Mouse (Mus musculus) embryonic facial prominence, embryonic 12.5 days (tissue): Measurements from ENCODE around the gene Crisp2. TPM values are rescaled to one million over a fixed set of nuclear protein-coding genes. Genes with fewer than 3 reads are reported as not detected.

Source experiments
- ATAC-seq: fragments of 200-750 bp; cut with Nextera tagmentation; 2 replicates; pipeline ENCODE4 v1.8.0; 2017; ENCODE audit not compliant: insufficient number of reproducible peaks, insufficient read depth, low FRiP score, low TSS enrichment
- H3K27ac ChIP-seq: fragments of 300-500 bp; sonication (generic); 2 replicates; pipeline ENCODE4 v1.5.1; 2016; ENCODE audit warnings: mild to moderate bottlenecking
- H3K27me3 ChIP-seq: fragments of 300-500 bp; sonication (generic); 2 replicates; pipeline ENCODE4 v1.6.1; 2016; ENCODE audit warnings: mild to moderate bottlenecking, moderate library complexity
- H3K36me3 ChIP-seq: fragments of 300-500 bp; sonication (generic); 2 replicates; pipeline ENCODE4 v1.6.1; 2016; ENCODE audit warnings: mild to moderate bottlenecking
- H3K4me1 ChIP-seq: fragments of 300-500 bp; sonication (generic); 2 replicates; pipeline ENCODE4 v1.6.1; 2016
- H3K4me2 ChIP-seq: fragments of 300-500 bp; sonication (generic); replicated peaks from 2 replicates; pipeline ENCODE4 v1.6.1; 2016; ENCODE audit warnings: mild to moderate bottlenecking, moderate library complexity
- H3K4me3 ChIP-seq: fragments of 300-500 bp; sonication (generic); 2 replicates; pipeline ENCODE4 v1.5.1; 2016; ENCODE audit warnings: mild to moderate bottlenecking
- H3K9ac ChIP-seq: fragments of 300-500 bp; sonication (generic); 2 replicates; pipeline ENCODE4 v1.6.1; 2016; ENCODE audit warnings: mild to moderate bottlenecking, moderate library complexity
- H3K9me3 ChIP-seq: fragments of 300-500 bp; sonication (generic); 2 replicates; pipeline ENCODE4 v1.6.1; 2016; ENCODE audit warnings: mild to moderate bottlenecking, moderate library complexity
- WGBS: fragments of 180-500 bp; shearing (Covaris S2); methylation state at CpG from one replicate; pipeline ENCODE4 v1.1.7; 2016; 5-methylcytosine and 5-hydroxymethylcytosine counted together
- polyA plus RNA-seq: library from polyadenylated mRNA; unstranded; fragments of >200 nt; fragmentation: Nextera tagmentation; extraction: Ambion mirVana; gene quantifications from 2 replicates; pipeline ENCODE4 v1.2.1, GENCODE M21; 2016

Gene Crisp2
- polyA plus RNA-seq = 0.12 TPM in 1 of 2 replicates, not detected in the other

GRCm38 (mm10) chr17:40806953-40807572, at the start of gene Crisp2:
Gene Crisp2 (minus strand): TSS chr17:40807003.
- H3K36me3 ChIP-seq = no peaks in the 10 kb centered on the region
- no peak for ATAC-seq
- 50% methylated on average over 2 of the region's 2 CpGs for WGBS
- no peak within 1 kb of the TSS for H3K27ac ChIP-seq
- H3K4me1 ChIP-seq = no peaks in the 10 kb centered on the region
- no peak within 1 kb of the TSS for H3K9ac ChIP-seq
- H3K4me3 ChIP-seq = no peak within 1 kb of the TSS
- H3K27me3 ChIP-seq = no peaks in the 10 kb centered on the region
- H3K4me2 ChIP-seq = no peak within 1 kb of the TSS
- no peaks in the 10 kb centered on the region for H3K9me3 ChIP-seq

- H3K4me1 ChIP-seq = no peaks in the 10 kb centered on the region
- H3K36me3 ChIP-seq = no peaks in the 10 kb centered on the region
- H3K4me2 ChIP-seq = no peak overlapping the region
- no peaks in the 10 kb centered on the region for H3K27me3 ChIP-seq
- H3K4me3 ChIP-seq = no peak overlapping the region
- ATAC-seq = no peak
- no peak overlapping the region for H3K9ac ChIP-seq
- H3K27ac ChIP-seq = no peak overlapping the region
- no peaks in the 10 kb centered on the region for H3K9me3 ChIP-seq
Measured at GRCm38 (mm10) chr17:40855065-40855464, 48.3 kb upstream of the Crisp2 start.

GRCm38 (mm10) chr17:40837308-40837707, 30.5 kb upstream of the Crisp2 start:
- Histone ChIP-seq H3K9ac (no peak overlapping the region), H3K27ac (no peak overlapping the region), H3K4me2 (no peak overlapping the region), H3K4me3 (no peak overlapping the region), H3K9me3 (no peaks in the 10 kb centered on the region), H3K27me3 (no peaks in the 10 kb centered on the region), H3K36me3 (no peaks in the 10 kb centered on the region), H3K4me1 (no peaks in the 10 kb centered on the region)
- ATAC-seq = no peak

GRCm38 (mm10) chr17:40831870-40832269, 25.1 kb upstream of the Crisp2 start:
- H3K27me3 ChIP-seq = no peaks in the 10 kb centered on the region
- no peak overlapping the region for H3K9ac ChIP-seq
- H3K9me3 ChIP-seq = no peaks in the 10 kb centered on the region
- no peak overlapping the region for H3K27ac ChIP-seq
- H3K4me1 ChIP-seq = no peaks in the 10 kb centered on the region
- no peak for ATAC-seq
- 52% methylated on average over 2 of the region's 2 CpGs for WGBS
- H3K4me3 ChIP-seq = no peak overlapping the region
- H3K36me3 ChIP-seq = no peaks in the 10 kb centered on the region
- no peak overlapping the region for H3K4me2 ChIP-seq

GRCm38 (mm10) chr17:40824549-40824948, 17.7 kb upstream of the Crisp2 start:
- WGBS = 55% methylated on average over 8 of the region's 8 CpGs
- H3K4me1 ChIP-seq = no peaks in the 10 kb centered on the region
- H3K9ac ChIP-seq = no peak overlapping the region

GRCm38 (mm10) chr17:40823817-40824216, 17.0 kb upstream of the Crisp2 start:
- Histone ChIP-seq H3K4me3 (no peak overlapping the region), H3K4me2 (no peak overlapping the region), H3K36me3 (no peaks in the 10 kb centered on the region), H3K9me3 (no peaks in the 10 kb centered on the region), H3K27ac (no peak overlapping the region), H3K4me1 (no peaks in the 10 kb centered on the region), H3K27me3 (no peaks in the 10 kb centered on the region), H3K9ac (no peak overlapping the region)
- ATAC-seq = no peak
- 29% methylated on average over 4 of the region's 4 CpGs for WGBS

More at GRCm38 (mm10) chr17:40824549-40824948, 17.7 kb upstream of the Crisp2 start:
- no peak overlapping the region for H3K4me2 ChIP-seq
- H3K36me3 ChIP-seq = no peaks in the 10 kb centered on the region
- ATAC-seq = no peak
- H3K27me3 ChIP-seq = no peaks in the 10 kb centered on the region
- no peak overlapping the region for H3K27ac ChIP-seq
- H3K4me3 ChIP-seq = no peak overlapping the region
- no peaks in the 10 kb centered on the region for H3K9me3 ChIP-seq

- H3K4me3 ChIP-seq = no peak overlapping the region
- no peak overlapping the region for H3K9ac ChIP-seq
- no peaks in the 10 kb centered on the region for H3K9me3 ChIP-seq
- ATAC-seq = no peak
- WGBS = 70% methylated on average over 9 of the region's 9 CpGs
- no peak overlapping the region for H3K4me2 ChIP-seq
- no peak overlapping the region for H3K27ac ChIP-seq
- H3K4me1 ChIP-seq = no peaks in the 10 kb centered on the region
- no peaks in the 10 kb centered on the region for H3K36me3 ChIP-seq
- no peaks in the 10 kb centered on the region for H3K27me3 ChIP-seq
Measured at GRCm38 (mm10) chr17:40821477-40821876, 14.7 kb upstream of the Crisp2 start.

GRCm38 (mm10) chr17:40817340-40817943, 10.6 kb upstream of the Crisp2 start:
- 72% methylated on average over 4 of the region's 4 CpGs for WGBS
- ATAC-seq = no peak
- H3K27ac ChIP-seq = no peak overlapping the region

GRCm38 (mm10) chr17:40812259-40812658, 5.5 kb upstream of the Crisp2 start:
- Histone ChIP-seq H3K27ac (no peak overlapping the region), H3K4me2 (no peak overlapping the region), H3K27me3 (no peaks in the 10 kb centered on the region), H3K9me3 (no peaks in the 10 kb centered on the region), H3K4me3 (no peak overlapping the region), H3K9ac (no peak overlapping the region), H3K4me1 (no peaks in the 10 kb centered on the region), H3K36me3 (no peaks in the 10 kb centered on the region)
- ATAC-seq = no peak
- 69% methylated on average over 2 of the region's 2 CpGs for WGBS

More at GRCm38 (mm10) chr17:40817340-40817943, 10.6 kb upstream of the Crisp2 start:
- no peaks in the 10 kb centered on the region for H3K27me3 ChIP-seq
- no peak overlapping the region for H3K4me2 ChIP-seq
- no peak overlapping the region for H3K4me3 ChIP-seq
- no peaks in the 10 kb centered on the region for H3K36me3 ChIP-seq
- no peaks in the 10 kb centered on the region for H3K9me3 ChIP-seq
- no peak overlapping the region for H3K9ac ChIP-seq
- no peaks in the 10 kb centered on the region for H3K4me1 ChIP-seq

GRCm38 (mm10) chr17:40811560-40811959, 4.8 kb upstream of the Crisp2 start:
- ATAC-seq = no peak
- WGBS = 89% methylated on average over 1 of the region's 1 CpGs

GRCm38 (mm10) chr17:40810934-40811333, 4.1 kb upstream of the Crisp2 start, which contains the start of gene Rhag:
Gene Rhag (plus strand): TSS chr17:40811126.
- no peak within 1 kb of the TSS for H3K4me3 ChIP-seq
- no peak for ATAC-seq
- WGBS = 62% methylated on average over 1 of the region's 1 CpGs

More at GRCm38 (mm10) chr17:40811560-40811959, 4.8 kb upstream of the Crisp2 start:
- Histone ChIP-seq H3K27ac (no peak overlapping the region), H3K27me3 (no peaks in the 10 kb centered on the region), H3K36me3 (no peaks in the 10 kb centered on the region), H3K4me2 (no peak overlapping the region), H3K4me3 (no peak overlapping the region), H3K9me3 (no peaks in the 10 kb centered on the region), H3K4me1 (no peaks in the 10 kb centered on the region), H3K9ac (no peak overlapping the region)

GRCm38 (mm10) chr17:40808071-40808470, 1.3 kb upstream of the Crisp2 start:
- Histone ChIP-seq H3K27ac (no peak overlapping the region), H3K36me3 (no peaks in the 10 kb centered on the region), H3K4me1 (no peaks in the 10 kb centered on the region), H3K27me3 (no peaks in the 10 kb centered on the region), H3K4me3 (no peak overlapping the region), H3K4me2 (no peak overlapping the region), H3K9ac (no peak overlapping the region), H3K9me3 (no peaks in the 10 kb centered on the region)
- ATAC-seq = no peak

More at GRCm38 (mm10) chr17:40810934-40811333, 4.1 kb upstream of the Crisp2 start, which contains the start of gene Rhag:
- Histone ChIP-seq H3K4me1 (no peaks in the 10 kb centered on the region), H3K9ac (no peak within 1 kb of the TSS), H3K27me3 (no peaks in the 10 kb centered on the region), H3K27ac (no peak within 1 kb of the TSS), H3K9me3 (no peaks in the 10 kb centered on the region), H3K4me2 (no peak within 1 kb of the TSS), H3K36me3 (no peaks in the 10 kb centered on the region)
